8 mouse cellular contexts compared by ENCODE assay signal in the genomic region with DNA sequence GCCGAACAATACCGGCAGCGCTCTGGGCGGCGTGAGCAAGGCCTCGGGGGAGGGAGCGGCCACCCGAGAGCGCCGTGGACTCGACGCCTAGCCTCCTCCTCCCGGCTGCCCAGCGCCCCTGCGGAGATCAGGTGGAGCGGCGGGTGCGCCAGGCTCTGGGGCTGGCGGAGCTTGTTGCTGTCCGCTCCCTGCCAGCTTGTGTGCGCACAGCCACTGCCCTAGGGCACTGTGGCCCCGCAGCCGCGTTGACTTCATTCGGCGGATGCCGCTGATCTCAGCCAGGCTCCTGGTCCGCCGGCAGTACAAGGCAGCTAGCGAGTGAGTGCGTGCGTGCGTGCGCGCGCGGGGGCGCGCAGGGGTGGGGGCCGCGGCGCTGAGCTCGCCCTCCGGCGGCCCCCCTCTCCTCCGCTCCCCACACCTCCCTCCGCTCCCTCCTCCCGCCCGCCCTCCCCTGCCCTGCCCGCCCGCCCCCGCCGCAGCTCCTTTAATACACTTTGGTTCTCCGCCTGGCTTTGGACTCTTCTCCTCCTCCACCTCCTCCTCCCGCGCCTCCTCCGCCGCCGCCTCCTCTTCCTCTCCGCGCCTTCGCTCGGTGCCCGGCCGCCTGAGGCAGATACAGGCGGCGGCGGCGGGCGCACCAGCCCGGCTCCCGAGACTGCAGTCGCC. TPM values are rescaled to one million over a fixed set of nuclear protein-coding genes. Genes with fewer than 3 reads are reported as not detected.
DNase-seq lines count a peak whose midpoint lies in the region; ATAC-seq lines count a peak whose summit lies in the region.

Zic2 (plus strand) TSS at position 545 of the 666 bp plus-strand sequence.

- H3K4me1 ChIP-seq in hindbrain, embryonic 10.5 days (replicated peaks): peaks cover 60% of the 10 kb centered on the region
- peaks cover 66% of the 10 kb centered on the region for H3K4me1 ChIP-seq in limb, embryonic 10.5 days
- peaks cover 29% of the 10 kb centered on the region for H3K4me1 ChIP-seq in neural tube, embryonic 15.5 days

- H3K36me3 ChIP-seq in hindbrain, embryonic 10.5 days: peaks cover 24% of the 10 kb centered on the region
- H3K36me3 ChIP-seq in limb, embryonic 10.5 days: peaks cover 19% of the 10 kb centered on the region
- no peaks in the 10 kb centered on the region for H3K36me3 ChIP-seq in neural tube, embryonic 15.5 days

- peak; percentile 69 for ATAC-seq in neural tube, embryonic 15.5 days (ENCODE audit: low FRiP score)

- H3K9ac ChIP-seq in neural tube, embryonic 15.5 days (replicated peaks): peak within 1 kb of the TSS; percentile 51

- H3K27ac ChIP-seq in hindbrain, embryonic 10.5 days: peak within 1 kb of the TSS; percentile 97
- H3K27ac ChIP-seq in limb, embryonic 10.5 days: peak within 1 kb of the TSS; percentile 97
- H3K27ac ChIP-seq in neural tube, embryonic 15.5 days (replicated peaks): peak within 1 kb of the TSS; percentile 89

- peak within 1 kb of the TSS; percentile 81 for H3K4me3 ChIP-seq in hindbrain, embryonic 10.5 days
- H3K4me3 ChIP-seq in limb, embryonic 10.5 days: peak within 1 kb of the TSS; percentile 88
- peak within 1 kb of the TSS; percentile 47 for H3K4me3 ChIP-seq in neural tube, embryonic 15.5 days (replicated peaks)

- WGBS in hindbrain, embryonic 10.5 days: under 1% methylated on average over 63 of the region's 73 CpGs
- under 1% methylated on average over 52 of the region's 73 CpGs for WGBS in limb, embryonic 10.5 days
- 0% methylated on average over 49 of the region's 73 CpGs for WGBS in neural tube, embryonic 15.5 days

- DNase-seq in frontal cortex, adult 2 months (ENCODE audit: extremely low spot score in 1 of 2, low spot score in 1 of 2): no peak
- DNase-seq in frontal cortex, postnatal 14 days (ENCODE audit: low spot score in 2 of 2): no peak
- peak; percentile 45 to 61 for DNase-seq in B cell, adult 2 months
- peak; percentile 98 for DNase-seq in cerebellum, adult 9-11 months
- peak; percentile 88 for DNase-seq in hindbrain, embryonic 10.5 days (ENCODE audit: low spot score)
- peak; percentile 86 for DNase-seq in limb, embryonic 10.5 days (ENCODE audit: low spot score)
- no peak for DNase-seq in spleen, adult 18-20 months

- H3K9me3 ChIP-seq in hindbrain, embryonic 10.5 days: no peaks in the 10 kb centered on the region
- H3K9me3 ChIP-seq in limb, embryonic 10.5 days (replicated peaks): no peaks in the 10 kb centered on the region
- no peaks in the 10 kb centered on the region for H3K9me3 ChIP-seq in neural tube, embryonic 15.5 days (replicated peaks)

- H3K27me3 ChIP-seq in hindbrain, embryonic 10.5 days (ENCODE audit: insufficient read depth, poor library complexity, severe bottlenecking): peaks cover 97% of the 10 kb centered on the region
- H3K27me3 ChIP-seq in limb, embryonic 10.5 days (ENCODE audit: low read depth, poor library complexity, severe bottlenecking): peaks cover 75% of the 10 kb centered on the region
- peaks cover 44% of the 10 kb centered on the region for H3K27me3 ChIP-seq in neural tube, embryonic 15.5 days (replicated peaks)

- peak within 1 kb of the TSS; percentile 59 for H3K4me2 ChIP-seq in neural tube, embryonic 15.5 days

RNA-seq across cellular contexts. Expression of gene Zic2, which starts in this region (rescaled TPM):
- 21.3 and 21.5 TPM in 2 replicates for polyA plus RNA-seq in frontal cortex, adult 2 months (2012; rRNA removed)
- 7.2 and 10.1 TPM in 2 replicates for polyA plus RNA-seq in hindbrain, embryonic 10.5 days (2016; fragmentation: Nextera tagmentation; extraction: Ambion mirVana)
- polyA plus RNA-seq in limb, embryonic 10.5 days (2016; fragmentation: Nextera tagmentation; extraction: Ambion mirVana): 5.0 and 5.1 TPM in 2 replicates
- 5.1 and 6.8 TPM in 2 replicates for polyA plus RNA-seq in neural tube, embryonic 15.5 days (2015; fragmentation: Nextera tagmentation; extraction: Ambion mirVana)

Comparison
In these comparisons a context has a peak if more than half of its experiments do, and no peak if none do; other contexts are left out.
1. DNase-seq: peak in B cell, adult 2 months (2 of 2), cerebellum, adult 9-11 months (single experiment), hindbrain, embryonic 10.5 days (single experiment) and limb, embryonic 10.5 days (single experiment); none in frontal cortex, adult 2 months (0 of 2), frontal cortex, postnatal 14 days (0 of 2) and spleen, adult 18-20 months (0 of 2).
2. Peak in every context shown above with its lines, with median percentiles within 50 percentile points of each other: H3K27ac ChIP-seq and H3K4me3 ChIP-seq.